Mouse (Mus musculus): ENCODE data around the gene Gm20662.

DNA sequence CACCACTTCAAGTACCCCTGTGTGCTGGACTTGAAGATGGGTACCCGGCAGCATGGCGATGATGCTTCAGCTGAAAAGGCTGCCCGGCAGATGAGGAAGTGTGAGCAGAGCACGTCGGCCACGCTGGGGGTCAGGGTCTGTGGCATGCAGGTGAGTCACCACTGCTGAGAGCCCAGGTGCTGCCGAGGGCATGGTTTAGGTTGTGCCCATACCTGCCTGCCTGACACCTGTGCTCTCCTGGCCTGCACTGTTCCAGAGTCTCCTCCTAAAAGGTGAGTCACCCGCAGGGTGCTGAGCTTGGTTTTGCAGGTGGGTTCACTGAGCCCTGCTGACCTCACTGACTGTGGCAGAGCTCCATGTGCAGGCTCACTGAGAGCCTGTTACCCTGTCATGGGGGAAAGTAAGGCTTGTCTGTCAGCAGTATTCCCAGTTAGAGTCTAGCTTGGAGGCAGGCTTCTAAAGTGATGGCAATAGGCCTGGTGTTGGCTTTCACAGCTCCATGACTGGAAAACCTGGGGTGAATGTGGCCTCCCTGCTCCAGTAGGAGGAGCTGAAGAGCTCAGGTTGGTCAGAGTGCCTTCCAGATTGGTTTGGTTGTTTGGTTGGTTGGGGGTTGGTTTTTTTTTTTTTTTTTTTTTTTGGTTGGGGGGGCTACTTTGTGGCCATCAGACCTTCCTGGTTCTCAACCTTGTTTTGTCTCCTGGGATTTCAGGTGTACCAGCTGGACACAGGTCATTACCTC is 48.8 kb downstream of the Gm20662 start:
- TF ChIP-seq POLR2A (IDR thresholded peaks at IDR 0.05; ENCODE audit: insufficient read depth, low read depth, low read length) (no peak), CTCF (IDR thresholded peaks at IDR 0.05; ENCODE audit: insufficient read depth, low read depth, low read length) (no peak)
